Mouse (Mus musculus) MN1 (cell line): ENCODE measurements around the gene Nicn1.

Experiments
- DNase-seq: peaks from one replicate; pipeline ENCODE4 v3.0.0-alpha.2; 2016; ENCODE audit warnings: low spot score

Gene Nicn1

DNA sequence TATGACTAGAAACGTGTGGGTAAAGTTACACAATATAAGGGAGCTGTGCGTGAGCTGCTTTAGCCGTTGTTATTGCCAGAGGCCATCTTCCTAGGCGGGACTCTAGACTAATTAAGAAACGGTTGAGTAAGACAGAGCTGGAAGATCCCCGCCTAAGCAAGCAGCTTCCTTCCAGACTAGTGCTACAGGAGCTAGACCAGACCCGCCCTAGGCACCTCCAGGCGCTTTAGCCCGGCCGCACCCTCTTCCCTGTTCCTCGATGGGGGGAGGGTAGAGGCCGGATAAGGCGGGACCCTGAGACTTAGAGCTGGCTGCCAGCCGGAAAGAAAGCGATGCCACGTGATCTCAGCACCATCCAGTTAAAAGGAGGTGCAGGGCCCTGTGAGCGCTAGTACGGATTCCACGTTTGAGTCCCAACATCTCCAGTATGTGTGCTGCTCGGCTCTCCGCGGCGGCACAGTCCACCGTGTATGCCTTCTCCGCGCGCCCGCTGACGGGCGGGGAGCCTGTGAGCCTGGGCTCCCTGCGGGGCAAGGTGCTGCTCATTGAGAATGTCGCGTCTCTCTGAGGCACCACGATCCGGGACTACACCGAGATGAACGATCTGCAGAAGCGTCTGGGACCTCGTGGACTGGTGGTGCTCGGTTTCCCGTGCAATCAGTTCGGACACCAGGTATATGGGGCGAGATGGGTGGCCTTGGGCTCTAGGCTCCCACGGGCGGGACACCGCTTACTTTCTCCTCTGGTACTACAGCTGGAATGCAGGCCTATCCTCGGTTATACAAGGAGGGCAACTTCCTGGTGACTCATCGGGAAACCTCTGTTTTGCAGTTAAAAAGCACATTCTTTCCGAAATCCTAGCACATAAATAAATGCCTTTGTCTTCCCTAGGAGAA is 48.9 kb downstream of the Nicn1 start, which contains the start of gene Gpx1:
TSS of gene Gpx1 (plus strand) at position 18 of the 896 bp plus-strand sequence.
- DNase-seq = peak; percentile 95

GRCm38 (mm10) chr9:108339886-108340257 is 49.6 kb downstream of the Nicn1 start:
- DNase-seq = no peak

DNA sequence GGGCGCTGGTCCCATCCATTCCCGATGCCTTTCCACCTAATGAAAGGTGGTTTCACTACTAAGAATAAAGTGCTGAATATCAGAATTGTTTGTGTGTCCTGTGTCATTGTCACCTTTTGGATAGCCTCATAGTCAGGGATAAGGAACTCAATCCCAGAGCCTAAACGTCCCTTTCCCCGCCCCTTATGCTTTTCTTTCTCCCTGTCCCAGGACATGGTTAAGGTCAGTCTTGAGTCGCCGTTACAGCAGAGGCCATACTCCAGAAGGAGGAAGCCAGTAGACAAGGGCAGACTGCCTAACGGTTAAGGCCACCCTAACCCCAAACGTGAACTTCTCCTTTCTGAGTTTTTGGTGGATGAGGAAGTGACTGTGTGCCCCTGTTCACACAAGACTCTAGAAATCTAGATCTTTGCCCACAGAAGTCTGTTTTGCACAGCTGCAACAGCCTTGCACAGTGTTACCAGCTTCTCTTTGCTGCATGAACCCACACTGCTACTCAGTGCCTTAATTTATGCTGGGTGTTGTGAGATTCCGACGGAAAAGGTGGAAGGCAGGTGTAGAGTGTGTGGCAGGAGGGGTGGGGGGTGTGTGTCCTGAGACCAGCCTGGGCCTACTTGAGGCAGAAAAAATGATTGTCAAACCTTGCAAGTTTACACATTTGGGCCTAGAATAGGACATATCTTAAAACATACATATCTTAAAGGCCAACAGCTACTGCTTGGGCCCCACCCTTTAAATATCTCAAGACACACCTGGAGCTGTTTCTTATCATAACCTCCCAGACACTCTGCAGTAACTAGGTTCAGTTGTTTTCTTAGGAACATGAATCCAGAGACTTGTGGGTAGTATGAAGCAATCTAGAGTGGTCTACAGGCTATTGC is 50.3 kb downstream of the Nicn1 start:
- no peak for DNase-seq

DNA sequence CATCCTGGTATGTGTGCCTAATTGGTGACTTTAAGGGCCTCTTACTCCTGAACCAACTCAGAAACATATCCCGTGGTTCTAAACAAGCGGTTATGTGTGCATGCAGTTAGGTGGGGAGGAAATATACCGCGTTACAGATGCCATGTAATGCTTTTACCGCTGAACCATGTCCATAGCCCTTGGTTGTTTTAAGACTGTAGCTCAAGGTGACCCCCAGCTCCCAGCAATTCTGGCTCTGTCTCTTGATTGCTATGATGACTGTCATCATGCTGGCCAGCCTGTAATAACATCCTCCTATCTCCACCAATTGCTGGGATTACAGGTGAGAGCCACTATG is 50.9 kb downstream of the Nicn1 start:
- DNase-seq = no peak

GRCm38 (mm10) chr9:108341801-108342200 is 51.6 kb downstream of the Nicn1 start:
- no peak for DNase-seq

DNA sequence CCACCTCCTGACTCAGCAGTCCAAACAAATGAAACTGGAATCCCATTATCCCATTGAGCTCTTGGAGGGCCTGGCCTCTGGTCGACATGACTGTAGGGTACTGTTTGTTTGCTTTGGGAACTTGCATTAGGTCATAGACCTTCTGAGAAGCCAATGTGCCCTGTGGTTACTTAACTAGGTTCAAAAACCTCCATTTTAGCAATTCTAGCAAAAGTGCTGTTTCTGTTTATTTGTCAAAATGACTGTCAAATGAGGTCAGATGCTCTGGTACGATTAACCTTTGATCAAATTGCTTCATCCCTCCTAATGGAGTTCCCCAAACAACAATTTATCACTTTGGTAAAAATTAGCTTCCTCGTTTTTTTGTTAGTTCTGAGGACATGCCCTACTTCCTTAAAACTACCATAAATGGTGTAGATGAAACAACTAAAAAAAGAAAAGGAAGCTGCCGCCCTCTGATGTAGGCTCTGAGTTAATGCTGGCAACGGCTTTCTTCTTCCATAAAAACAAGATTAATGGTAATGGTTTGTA is 52.1 kb downstream of the Nicn1 start:
- peak; percentile 30 for DNase-seq

GRCm38 (mm10) chr9:108343331-108343730 is 53.1 kb downstream of the Nicn1 start:
- no peak for DNase-seq

GRCm38 (mm10) chr9:108343835-108344234 is 53.6 kb downstream of the Nicn1 start:
- no peak for DNase-seq

GRCm38 (mm10) chr9:108344471-108344870 is 54.2 kb downstream of the Nicn1 start:
- no peak for DNase-seq
